Mouse (Mus musculus) liver, postnatal 0 days (tissue): ENCODE measurements around the gene Bpifb2. TPM values are rescaled to one million over a fixed set of nuclear protein-coding genes. Genes with fewer than 3 reads are reported as not detected.
A peak's percentile ranks its signal among the peaks of the same experiment; 100 is the strongest.

Source experiments
- ATAC-seq: fragments of 200-750 bp; cut with Nextera tagmentation; 2 replicates; pipeline ENCODE4 v1.8.0; 2017; ENCODE audit warnings: mild to moderate bottlenecking, moderate library complexity
- DNase-seq: peaks from one replicate; pipeline ENCODE4 v3.0.0-alpha.2; 2016
- H3K27ac ChIP-seq: fragments of 300-500 bp; sonication (generic); 2 replicates; pipeline ENCODE4 v1.5.1; 2014; ENCODE audit warnings: antibody characterized with exemption, moderate library complexity, mild to moderate bottlenecking, low read depth
- H3K27me3 ChIP-seq: fragments of 300-500 bp; sonication (generic); 2 replicates; pipeline ENCODE4 v1.6.1; 2014; ENCODE audit warnings: low read length, control low read depth, mixed read lengths; ENCODE audit not compliant: insufficient read depth
- H3K36me3 ChIP-seq: fragments of 300-500 bp; sonication (generic); replicated peaks from 2 replicates; pipeline ENCODE4 v1.6.1; 2014; ENCODE audit warnings: mild to moderate bottlenecking, control low read depth, low read length, moderate library complexity, mixed read lengths; ENCODE audit not compliant: insufficient read depth
- H3K4me1 ChIP-seq: fragments of 300-500 bp; sonication (generic); 2 replicates; pipeline ENCODE4 v1.6.1; 2014; ENCODE audit warnings: antibody characterized with exemption, mild to moderate bottlenecking, control low read depth; ENCODE audit not compliant: insufficient read depth
- H3K4me2 ChIP-seq: fragments of 300-500 bp; sonication (generic); 2 replicates; pipeline ENCODE4 v1.6.1; 2014; ENCODE audit warnings: low read depth, mild to moderate bottlenecking, low read length, moderate library complexity, mixed read lengths
- H3K4me3 ChIP-seq: fragments of 300-500 bp; sonication (generic); 2 replicates; pipeline ENCODE4 v1.5.1; 2014; ENCODE audit warnings: low read depth, low read length
- H3K9ac ChIP-seq: fragments of 300-500 bp; sonication (generic); replicated peaks from 2 replicates; pipeline ENCODE4 v1.6.1; 2014; ENCODE audit warnings: mild to moderate bottlenecking, moderate library complexity
- H3K9me3 ChIP-seq: fragments of 300-500 bp; sonication (generic); 2 replicates; pipeline ENCODE4 v1.6.1; 2016; ENCODE audit warnings: mild to moderate bottlenecking, control low read depth, low read length, mixed read lengths
- CTCF ChIP-seq: sonication (generic); IDR thresholded peaks from 2 replicates; pipeline ENCODE4 v1.5.1; 2016; ENCODE audit warnings: antibody characterized with exemption, low read depth
- EP300 ChIP-seq: IDR thresholded peaks from 2 replicates; pipeline ENCODE4 v1.6.1; 2016; ENCODE audit warnings: antibody characterized with exemption, low read depth, mild to moderate bottlenecking
- WGBS: fragments of 180-500 bp; shearing (Covaris S2); extraction: QIAGEN DNeasy Blood & Tissue Kit; methylation state at CpG from one replicate; pipeline ENCODE4 v1.1.7; 2014; ENCODE audit not compliant: insufficient replicate concordance; 5-methylcytosine and 5-hydroxymethylcytosine counted together
- polyA plus RNA-seq: library from polyadenylated mRNA; unstranded; fragments of >200 nt; fragmentation: Nextera tagmentation; extraction: Ambion mirVana; gene quantifications from 2 replicates; pipeline ENCODE4 v1.2.1, GENCODE M21; 2015

Bpifb2 gene
- polyA plus RNA-seq, 1 experiment from 2014 or later, result not detected

DNA sequence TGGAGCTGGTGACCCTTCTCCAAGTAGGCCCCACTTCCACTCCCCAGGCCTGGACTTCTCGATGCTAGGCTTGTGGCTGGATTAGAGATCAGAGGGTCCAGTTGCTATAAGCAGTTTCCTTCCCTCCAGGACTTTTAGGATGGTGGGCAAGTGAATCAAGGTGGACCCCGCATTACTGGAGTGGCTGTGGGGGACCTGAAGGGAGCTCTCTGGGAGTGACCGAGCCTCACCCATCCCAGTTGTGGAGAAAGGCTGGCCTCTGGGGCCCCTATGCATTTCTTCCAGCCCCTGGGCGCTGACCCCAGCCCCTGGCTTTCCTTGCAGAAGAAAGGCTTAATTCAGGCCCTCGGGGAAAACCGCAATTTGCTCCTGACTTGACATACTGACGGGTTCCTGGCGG is 43.1 kb downstream of the Bpifb2 start, which contains the start of gene Bpifb3:
Gene Bpifb3, plus strand, starts transcription at position 301 of the 400 bp plus-strand sequence.
- TF ChIP-seq EP300 (no peak), CTCF (no peak)
- Histone ChIP-seq H3K9ac (no peak within 1 kb of the TSS), H3K4me2 (no peak within 1 kb of the TSS), H3K36me3 (no peaks in the 10 kb centered on the region), H3K27me3 (no peaks in the 10 kb centered on the region), H3K4me1 (no peaks in the 10 kb centered on the region), H3K4me3 (no peak within 1 kb of the TSS), H3K9me3 (no peaks in the 10 kb centered on the region), H3K27ac (no peak within 1 kb of the TSS)
- ATAC-seq, result no peak
- 67% methylated on average over 8 of the region's 8 CpGs for WGBS
- DNase-seq, result no peak

DNA sequence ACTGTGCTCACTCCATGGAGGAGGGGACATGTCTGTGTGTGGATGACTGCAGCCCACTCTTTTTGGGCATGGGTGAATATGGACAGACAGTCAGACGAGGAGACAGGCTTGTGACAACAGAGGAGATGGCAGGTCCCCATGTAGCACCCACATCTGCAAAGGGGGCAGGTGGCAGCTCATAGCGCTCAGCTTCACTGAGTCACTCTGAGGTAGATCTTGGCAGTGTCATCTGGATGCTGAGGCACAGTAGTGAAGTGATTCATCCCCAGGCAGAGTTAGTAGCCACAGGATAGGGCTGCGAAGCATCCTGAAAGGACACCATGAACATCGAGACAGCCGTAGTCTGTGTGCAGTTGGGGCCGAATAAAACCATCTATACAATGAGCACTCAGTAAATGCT is 46.4 kb downstream of the Bpifb2 start:
- no peak for DNase-seq
- Histone ChIP-seq H3K9me3 (no peaks in the 10 kb centered on the region), H3K27me3 (no peaks in the 10 kb centered on the region), H3K4me1 (no peaks in the 10 kb centered on the region), H3K27ac (no peak overlapping the region), H3K4me2 (no peak overlapping the region), H3K9ac (no peak overlapping the region), H3K36me3 (no peaks in the 10 kb centered on the region), H3K4me3 (no peak overlapping the region)
- TF ChIP-seq CTCF, result no peak
- TF ChIP-seq EP300, result no peak
- ATAC-seq, result no peak
- 76% methylated on average over 6 of the region's 6 CpGs for WGBS

DNA sequence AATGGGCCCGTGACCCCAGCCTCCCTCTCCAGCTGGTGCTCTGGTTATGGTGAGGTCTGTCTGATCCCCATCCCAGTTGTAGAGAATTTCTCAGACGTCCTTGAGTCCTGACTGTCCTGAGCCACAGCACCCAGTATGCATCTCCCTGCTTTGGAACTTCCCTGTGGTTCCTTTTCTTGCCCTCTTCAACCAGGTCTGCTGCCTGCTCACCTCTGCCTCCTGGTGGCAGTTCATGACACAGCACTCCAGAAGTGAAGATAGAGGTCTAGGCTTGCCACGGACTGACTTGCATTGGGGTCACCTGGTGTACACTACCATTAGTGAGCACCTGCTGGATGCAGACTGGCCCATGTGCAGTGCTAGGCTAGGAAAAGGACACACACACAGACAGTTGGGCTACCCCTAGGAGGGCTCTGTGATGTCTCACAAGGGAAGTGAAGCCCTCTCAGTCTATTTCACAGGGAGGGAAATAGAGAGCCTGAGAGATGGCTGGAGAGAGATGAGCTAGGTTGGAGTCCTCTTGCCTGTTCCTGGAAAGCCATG is 55.1 kb downstream of the Bpifb2 start:
- peak; percentile 94 for TF ChIP-seq CTCF
- TF ChIP-seq EP300, result no peak
- no peaks in the 10 kb centered on the region for H3K4me1 ChIP-seq
- H3K4me2 ChIP-seq, result no peak overlapping the region
- 0 out of 2 replicates have a peak, but pooled peaks cover 2% of the 10 kb centered on the region for H3K27me3 ChIP-seq
- WGBS, result 32% methylated on average over 3 of the region's 3 CpGs
- no peaks in the 10 kb centered on the region for H3K36me3 ChIP-seq
- H3K9ac ChIP-seq, result no peak overlapping the region
- DNase-seq (peak; percentile 71), ATAC-seq (no peak)
- H3K27ac ChIP-seq, result no peak overlapping the region
- no peak overlapping the region for H3K4me3 ChIP-seq
- no peaks in the 10 kb centered on the region for H3K9me3 ChIP-seq

DNA sequence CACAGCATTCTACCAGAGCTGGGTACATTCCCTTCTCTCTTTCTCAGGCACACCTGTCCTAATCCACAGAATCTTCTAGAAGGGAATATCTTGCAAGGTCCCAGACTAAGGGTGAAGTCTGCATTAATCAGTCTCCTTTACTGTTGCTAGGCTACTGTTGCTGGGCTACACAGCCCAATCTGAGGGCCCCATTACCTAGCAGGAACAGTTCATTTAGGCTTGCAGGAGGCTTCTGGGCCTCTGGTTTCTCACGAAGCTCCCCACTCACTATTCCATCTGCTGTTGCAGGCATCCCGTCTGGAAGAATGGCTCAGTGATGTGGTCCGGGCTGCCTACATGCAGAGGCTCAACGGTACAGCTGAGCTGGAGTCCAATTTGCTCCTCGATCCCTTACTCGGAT is 56.3 kb downstream of the Bpifb2 start:
- H3K27ac ChIP-seq, result no peak overlapping the region
- H3K36me3 ChIP-seq, result no peaks in the 10 kb centered on the region
- H3K4me1 ChIP-seq, result no peaks in the 10 kb centered on the region
- ATAC-seq (no peak), DNase-seq (no peak)
- 0 out of 2 replicates have a peak, but pooled peaks cover 2% of the 10 kb centered on the region for H3K27me3 ChIP-seq
- WGBS, result 75% methylated on average over 6 of the region's 6 CpGs
- H3K4me3 ChIP-seq, result no peak overlapping the region
- no peak overlapping the region for H3K9ac ChIP-seq
- no peaks in the 10 kb centered on the region for H3K9me3 ChIP-seq
- TF ChIP-seq EP300, result no peak
- no peak for TF ChIP-seq CTCF
- H3K4me2 ChIP-seq, result no peak overlapping the region

DNA sequence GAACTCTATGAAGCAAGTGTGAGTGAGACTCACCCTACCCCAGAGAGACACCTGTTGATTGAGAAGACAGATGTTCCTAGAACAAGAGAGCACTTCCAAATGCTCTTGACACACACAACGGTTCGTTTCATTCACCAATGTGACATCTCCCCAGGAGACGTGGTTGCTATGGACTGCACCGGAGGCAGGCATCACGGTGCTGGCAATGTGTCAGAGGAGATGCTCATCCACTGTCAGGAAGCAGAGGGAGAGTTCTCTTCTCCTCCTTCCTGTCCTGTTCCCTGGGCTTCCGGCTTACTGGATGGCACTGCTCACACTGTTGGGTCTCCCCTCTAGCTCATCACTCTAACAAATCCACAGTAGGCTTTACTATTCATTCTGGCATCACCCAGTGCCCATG is 58.5 kb downstream of the Bpifb2 start:
- no peak for TF ChIP-seq EP300
- TF ChIP-seq CTCF, result no peak
- 67% methylated on average over 6 of the region's 6 CpGs for WGBS
- H3K27me3 ChIP-seq, result 0 out of 2 replicates have a peak, but pooled peaks cover 2% of the 10 kb centered on the region
- no peaks in the 10 kb centered on the region for H3K36me3 ChIP-seq
- no peak overlapping the region for H3K4me2 ChIP-seq
- no peak for DNase-seq
- H3K27ac ChIP-seq, result no peak overlapping the region
- no peaks in the 10 kb centered on the region for H3K9me3 ChIP-seq
- no peak overlapping the region for H3K9ac ChIP-seq
- no peak for ATAC-seq
- no peaks in the 10 kb centered on the region for H3K4me1 ChIP-seq
- H3K4me3 ChIP-seq, result no peak overlapping the region

DNA sequence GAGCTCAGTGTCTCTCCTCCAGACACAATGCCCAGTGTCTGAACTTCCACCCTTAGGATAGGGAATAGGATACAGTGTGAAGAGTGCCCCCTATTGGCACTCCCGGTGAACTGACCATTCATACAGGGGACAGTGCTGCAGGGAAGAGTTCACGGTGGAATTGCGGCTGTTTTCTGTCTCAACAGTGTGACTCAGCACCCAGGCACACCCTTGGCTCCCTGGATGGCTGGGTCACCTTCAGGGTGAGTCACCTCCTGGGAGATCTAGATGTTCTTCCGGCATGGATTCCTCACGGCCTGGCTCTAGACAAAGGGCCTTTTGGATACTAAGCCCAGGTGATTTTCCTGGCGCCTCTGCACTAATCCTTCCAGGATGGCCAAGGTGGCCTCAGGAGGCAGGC is 60.5 kb downstream of the Bpifb2 start:
- DNase-seq (no peak), ATAC-seq (no peak)
- Histone ChIP-seq H3K4me1 (no peaks in the 10 kb centered on the region), H3K4me3 (no peak overlapping the region), H3K9me3 (no peaks in the 10 kb centered on the region), H3K4me2 (no peak overlapping the region), H3K36me3 (no peaks in the 10 kb centered on the region), H3K27ac (no peak overlapping the region), H3K9ac (no peak overlapping the region), H3K27me3 (0 out of 2 replicates have a peak, but pooled peaks cover 2% of the 10 kb centered on the region)
- WGBS, result 79% methylated on average over 6 of the region's 6 CpGs
- TF ChIP-seq CTCF (0 out of 2 replicates have a peak, but pooled peaks have one; percentile 15), EP300 (no peak)
